Mouse (Mus musculus) heart, postnatal 0 days (tissue): ENCODE data around the gene Itpr2.

Source experiments
- CTCF ChIP-seq: IDR thresholded peaks from 2 replicates; pipeline ENCODE4 v1.5.1; 2016; ENCODE audit warnings: antibody characterized with exemption, control low read depth, low read depth
- EP300 ChIP-seq: IDR thresholded peaks from 2 replicates; pipeline ENCODE4 v1.6.1; 2016; ENCODE audit warnings: antibody characterized with exemption, low read depth

DNA sequence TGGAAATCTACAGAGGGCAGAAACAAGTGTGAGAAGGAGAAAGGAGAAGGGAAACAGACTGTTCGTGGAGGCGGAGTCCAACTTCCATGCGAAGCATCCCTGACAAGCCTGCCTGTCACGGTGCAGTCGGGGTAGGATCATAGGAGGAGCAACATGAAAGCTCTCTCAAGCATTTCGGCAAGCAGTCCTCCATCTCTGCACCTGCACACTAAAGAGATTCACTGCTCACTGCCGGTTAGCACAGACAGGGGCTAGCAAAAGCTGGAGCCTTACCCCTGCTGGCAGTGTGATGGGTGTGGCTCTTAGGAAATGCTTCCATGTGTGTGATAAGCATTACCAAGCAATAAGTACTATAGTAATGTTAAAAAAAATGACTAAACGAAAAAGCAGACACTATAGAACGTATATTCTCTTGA, 271.6 kb downstream of the Itpr2 start:
- TF ChIP-seq CTCF (no peak), EP300 (no peak)
